Mouse (Mus musculus) R1 (cell line): ENCODE data around the gene Rbp3.

Experiments
- DNase-seq: peaks from one replicate; pipeline ENCODE4 v3.0.0-alpha.2; 2018; ENCODE audit warnings: low read depth, low spot score

Rbp3 gene

DNA sequence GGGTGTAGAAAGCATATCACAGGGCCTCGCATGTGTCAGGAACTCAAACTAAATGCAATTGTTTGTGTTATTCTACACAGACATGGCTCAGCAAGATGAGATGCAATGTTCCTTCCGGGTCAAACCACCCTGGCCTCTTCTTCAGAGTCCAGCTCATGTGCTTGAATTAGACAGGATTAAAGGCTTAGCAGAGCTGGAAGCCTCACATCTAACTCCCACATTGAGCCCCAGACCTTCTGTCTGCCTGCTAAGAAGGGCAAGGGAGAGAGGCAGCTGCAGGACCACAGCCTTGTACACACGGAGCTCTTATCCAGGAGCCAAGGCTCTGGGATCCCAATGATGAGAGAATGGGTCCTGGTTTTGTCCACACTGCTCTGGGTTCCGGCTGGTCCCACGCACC lies at the start of gene Rbp3:
Rbp3 (plus strand) TSS at position 243 of the 400 bp plus-strand sequence.
- no peak for DNase-seq

DNA sequence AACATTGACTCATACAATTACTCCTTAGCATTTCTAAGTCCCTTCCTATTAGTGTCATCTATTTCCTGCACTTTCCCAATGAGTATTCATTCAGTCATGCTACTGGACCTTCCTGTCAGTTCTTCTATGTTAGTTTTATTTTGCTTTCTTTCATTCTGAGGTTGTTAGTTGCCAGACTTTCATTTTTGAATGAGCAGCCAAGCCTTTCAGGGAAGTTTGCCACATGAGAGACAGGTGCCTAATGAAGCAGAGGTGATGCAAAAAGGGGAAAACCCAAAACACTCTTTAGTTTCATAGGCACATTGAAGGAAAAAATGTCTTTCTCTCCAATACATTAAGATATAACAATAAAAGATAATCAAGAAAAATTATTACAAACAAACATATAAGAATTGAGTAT lies 49.0 kb upstream of the Rbp3 start:
- no peak for DNase-seq

DNA sequence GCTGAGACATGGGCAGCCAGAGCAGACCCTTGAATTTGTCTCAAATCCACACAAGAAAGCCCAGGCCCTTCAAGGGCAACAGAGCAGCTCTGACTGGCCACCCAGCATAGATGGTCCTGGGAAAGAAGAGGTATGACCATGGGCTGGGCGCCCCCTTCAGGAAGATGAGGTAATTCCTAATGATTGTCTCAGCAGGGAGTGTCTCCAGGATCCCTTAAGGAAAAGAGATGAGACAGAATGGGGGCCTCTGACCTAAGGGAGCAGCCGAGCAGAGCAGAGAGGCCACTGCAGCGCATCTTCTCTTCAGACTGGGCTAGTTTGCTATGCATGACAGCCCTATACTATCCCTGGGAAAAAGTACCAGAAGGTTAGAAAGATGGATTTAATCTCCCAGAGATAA lies 40.1 kb upstream of the Rbp3 start:
- DNase-seq = peak; percentile 34

DNA sequence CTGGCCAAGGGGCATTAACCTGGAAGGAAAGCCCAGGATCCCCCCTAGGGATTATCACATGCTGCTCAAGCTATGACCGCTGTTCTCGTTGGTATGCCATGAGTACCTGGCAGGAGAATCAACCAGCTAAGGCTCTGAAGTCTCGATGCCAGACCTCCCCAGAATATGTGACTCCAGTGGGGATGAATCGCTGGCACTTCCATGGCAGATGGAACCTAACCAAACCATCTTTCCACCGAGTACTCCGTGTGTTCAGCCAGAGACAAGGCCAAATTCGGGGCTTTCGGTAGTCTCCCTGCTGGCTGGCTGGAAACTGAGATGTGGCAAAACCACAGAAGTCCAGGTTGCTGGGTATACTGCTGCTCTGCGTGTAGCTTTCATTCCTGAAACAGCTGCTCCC lies 39.6 kb upstream of the Rbp3 start:
- no peak for DNase-seq

DNA sequence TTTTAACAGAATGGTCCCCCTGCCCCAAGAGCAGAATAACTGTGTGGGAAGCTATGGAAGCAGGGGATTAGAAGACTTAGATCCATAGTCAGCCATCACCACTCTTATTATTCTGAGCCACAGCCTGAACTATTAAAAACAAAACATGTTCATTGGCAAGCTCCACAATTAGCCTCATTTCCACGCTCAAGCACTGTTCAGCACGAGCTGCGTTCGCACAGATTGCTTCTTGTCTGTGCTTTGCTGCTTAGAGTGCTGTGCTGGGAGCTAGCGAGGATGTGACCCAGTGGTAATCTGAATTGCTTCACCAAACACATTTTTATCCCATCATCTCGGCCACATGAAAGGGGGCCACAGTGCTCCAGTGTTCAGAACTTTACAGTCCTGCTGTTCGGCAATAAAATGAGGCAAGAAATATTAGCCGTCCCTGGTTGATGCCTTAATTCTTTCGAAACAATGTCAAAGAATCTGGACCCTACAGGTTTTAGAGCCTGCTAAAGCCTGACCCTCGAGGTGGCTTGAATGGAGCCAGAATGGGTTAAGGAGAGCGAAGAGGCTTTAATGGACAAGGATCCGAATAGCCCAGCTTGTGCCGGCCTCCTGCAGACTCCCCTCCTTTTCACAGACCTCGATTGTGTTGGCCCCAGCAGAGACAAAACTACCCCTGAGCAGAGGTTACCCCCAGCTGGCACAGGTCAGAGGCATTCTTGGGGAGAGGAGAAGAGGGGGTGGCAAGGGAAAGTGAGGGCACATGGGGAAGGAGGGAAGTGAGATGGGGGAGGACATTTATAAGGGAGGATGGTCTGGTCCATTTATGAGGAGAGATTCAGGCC lies 32.9 kb upstream of the Rbp3 start:
- no peak for DNase-seq

DNA sequence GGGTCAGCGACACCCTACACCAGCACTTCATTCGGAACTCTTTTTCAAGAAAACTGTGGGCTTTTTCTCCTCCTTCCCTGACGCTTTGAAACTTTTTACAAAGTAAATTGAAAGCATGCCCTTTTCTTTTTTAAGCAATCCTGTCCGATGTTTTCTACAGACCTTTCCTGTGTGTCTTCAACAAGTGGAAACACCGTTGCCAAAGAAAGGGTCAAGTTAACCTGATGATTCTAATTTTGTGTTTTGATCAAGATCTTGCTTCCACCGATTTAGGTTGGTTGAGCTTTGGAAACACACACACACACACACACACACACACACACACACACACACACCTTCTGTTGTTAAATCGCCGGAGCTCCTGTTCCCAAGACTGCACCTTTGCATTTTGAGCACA lies 31.0 kb upstream of the Rbp3 start:
- no peak for DNase-seq

DNA sequence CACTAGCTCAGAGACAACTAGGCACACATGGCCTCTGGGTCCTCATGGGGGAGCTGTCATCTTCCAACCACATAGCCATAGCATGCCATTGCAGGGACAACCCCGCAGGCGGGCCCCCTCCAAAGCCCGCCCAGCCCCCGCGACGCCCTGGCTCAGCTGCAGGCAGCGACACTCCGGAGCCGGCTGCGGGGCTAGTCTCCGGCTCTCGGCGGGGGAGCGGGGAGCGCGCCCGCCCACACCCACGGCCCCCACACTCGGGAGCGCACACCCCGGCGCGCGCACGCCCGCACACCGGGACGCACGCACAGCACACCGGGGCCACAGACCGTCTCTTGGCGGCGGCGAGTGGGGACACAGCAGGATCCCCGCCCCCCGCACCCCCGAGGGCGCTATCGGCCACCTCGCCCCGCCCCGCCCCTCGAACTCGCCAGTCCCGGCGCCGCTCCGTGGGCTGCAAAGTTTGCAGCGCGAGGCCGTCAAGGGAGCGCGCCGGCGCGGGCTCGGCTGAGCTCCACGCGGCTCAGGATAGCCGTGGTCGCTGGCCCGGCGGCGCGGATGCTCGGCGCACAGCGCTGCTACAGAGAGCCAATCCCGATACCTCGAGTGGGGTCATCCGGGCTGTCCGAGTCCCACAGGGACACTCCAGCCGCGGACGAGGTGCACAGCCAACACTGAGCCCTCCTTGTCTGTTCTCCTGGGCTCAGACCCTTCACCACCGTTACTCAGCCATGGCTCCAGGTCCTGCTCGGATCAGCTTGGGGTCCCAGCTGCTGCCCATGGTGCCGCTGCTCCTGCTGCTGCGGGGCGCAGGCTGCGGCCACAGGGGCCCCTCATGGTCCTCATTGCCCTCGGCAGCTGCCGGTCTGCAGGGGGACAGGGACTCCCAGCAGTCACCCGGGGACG lies 30.4 kb upstream of the Rbp3 start, which contains the start of gene Gdf10:
Gdf10 (plus strand) TSS at position 420 of the 903 bp plus-strand sequence.
- peak; percentile 40 for DNase-seq

DNA sequence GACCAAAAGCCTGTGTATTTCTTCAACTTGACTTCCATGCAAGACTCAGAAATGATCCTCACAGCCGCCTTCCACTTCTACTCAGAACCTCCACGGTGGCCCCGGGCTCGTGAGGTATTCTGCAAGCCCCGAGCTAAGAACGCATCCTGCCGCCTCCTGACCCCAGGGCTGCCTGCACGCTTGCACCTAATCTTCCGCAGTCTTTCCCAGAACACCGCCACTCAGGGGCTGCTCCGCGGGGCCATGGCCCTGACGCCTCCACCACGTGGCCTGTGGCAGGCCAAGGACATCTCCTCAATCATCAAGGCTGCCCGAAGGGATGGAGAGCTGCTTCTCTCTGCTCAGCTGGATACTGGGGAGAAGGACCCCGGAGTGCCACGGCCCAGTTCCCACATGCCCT lies 21.9 kb upstream of the Rbp3 start:
- no peak for DNase-seq

DNA sequence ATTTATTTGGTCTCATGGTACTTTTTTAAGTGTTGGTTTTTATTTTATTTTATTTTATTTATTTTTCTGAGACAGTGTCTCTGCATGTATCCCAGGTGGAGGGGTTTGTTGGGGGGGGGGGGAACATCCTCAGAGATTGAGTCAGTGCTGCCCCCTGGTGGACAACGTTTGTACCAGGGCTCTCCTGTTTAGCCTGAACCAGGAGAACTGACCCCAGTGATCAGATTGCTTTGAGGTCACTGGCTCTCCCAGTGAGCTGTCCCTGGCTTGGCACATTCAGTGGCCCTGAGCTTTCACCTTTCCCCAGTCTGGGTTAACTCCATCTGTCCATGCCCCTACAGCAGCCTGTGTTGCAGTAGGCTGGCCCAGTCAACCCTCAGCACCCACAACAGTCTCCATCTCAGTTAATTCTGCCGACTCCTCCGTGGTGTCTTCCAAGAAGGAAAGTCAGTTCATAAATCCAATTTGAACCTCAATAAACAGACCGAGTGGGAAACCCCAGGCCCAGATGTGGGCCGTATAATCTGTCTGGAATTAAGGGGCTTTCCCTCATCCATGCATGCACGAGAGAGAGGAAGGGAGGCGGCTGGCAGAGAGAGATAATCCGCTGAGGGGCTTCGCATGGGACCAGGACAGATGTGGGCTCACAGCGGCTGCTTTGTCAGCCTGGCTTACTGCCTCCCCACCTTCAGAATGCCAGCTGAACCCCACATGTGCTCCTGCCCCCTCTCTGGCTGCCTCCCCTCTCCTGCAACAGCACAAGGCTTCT lies 20.7 kb upstream of the Rbp3 start:
- peak; percentile 50 for DNase-seq

DNA sequence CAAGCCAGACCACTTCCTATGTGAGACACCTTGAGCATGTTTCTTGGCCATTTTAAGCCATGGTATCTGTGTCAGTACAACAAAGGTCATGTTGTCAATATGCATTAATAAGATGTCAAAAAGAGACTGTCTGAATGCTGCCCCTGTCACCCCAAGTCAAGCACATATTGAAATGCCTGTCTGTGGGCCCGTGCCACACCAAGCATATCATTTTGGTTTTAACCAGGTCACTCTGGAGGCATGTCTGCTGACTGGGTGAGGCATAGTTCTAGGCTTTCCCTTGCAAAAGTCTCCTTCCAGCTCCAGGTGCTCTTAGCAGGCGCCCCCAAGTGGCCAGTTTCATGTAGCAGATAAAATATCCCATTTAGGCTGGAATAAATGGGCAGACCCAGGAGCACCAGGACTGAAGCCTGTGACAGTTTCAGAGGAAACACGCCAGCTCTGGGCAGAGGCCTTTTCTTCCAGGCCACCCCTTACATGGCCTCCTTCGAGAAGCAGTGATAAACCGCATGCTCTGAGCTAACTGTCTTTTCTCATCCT lies 20.0 kb upstream of the Rbp3 start:
- DNase-seq = peak; percentile 65

DNA sequence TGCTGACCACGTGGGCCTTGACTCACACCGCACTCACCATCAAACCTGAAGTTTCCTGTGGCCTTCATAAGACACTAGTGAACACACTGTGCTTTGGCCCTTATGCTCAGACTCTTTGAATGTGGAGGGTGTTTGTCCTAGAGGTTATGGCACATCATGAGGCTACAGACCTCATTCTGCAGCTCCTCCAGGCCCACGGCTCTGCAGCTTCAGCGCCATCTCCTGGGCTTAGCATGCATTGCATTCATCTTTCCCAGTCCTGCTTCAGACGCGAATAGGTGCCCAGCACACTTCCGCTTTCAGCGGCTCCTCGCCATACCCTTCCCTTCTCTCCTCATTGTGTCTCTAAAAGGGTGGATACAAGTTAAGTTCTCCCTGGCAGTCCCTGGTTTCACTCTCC lies 14.7 kb upstream of the Rbp3 start:
- peak; percentile 26 for DNase-seq

DNA sequence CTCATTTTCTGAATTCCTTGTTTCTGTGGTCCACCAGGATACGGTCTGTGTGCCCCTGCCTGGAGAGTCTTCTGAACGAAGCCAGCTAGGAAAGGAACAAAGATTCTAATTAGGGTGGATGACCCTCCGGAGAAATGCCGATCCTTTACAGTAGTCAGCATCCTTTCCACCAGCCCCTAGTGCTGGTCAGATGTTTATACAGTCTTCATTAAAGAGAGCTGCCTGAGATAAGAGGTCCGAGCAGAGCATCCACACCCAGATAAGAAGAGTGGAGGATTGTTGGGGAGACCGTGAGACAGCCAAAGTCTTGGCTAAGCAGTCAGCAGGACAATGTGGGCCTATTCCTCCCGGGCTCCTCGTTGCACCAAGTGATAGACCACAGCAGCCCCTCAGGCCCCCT lies 13.1 kb upstream of the Rbp3 start, which contains the start of gene Gdf2:
Gdf2 (plus strand) TSS at position 301 of the 400 bp plus-strand sequence.
- DNase-seq = no peak

DNA sequence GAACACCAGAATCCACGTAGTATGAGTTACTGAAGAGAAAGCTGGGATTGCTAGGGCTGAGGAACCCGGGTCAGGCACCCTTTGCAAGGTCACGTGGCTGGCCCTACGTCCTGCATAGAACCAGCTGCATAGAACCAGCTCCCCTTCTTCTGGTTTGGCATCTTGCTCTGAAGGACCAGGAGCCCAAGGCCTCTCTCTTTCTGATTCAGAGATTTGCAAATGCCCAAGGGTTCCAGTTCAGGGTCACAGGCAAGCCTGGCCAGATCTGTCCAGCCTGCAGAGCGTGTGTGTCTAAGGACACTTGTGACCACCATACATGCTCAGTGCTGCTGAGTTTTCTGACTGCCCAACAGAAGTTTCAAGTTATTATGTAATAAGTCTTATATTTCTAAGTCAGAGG lies 11.6 kb upstream of the Rbp3 start:
- DNase-seq = no peak

DNA sequence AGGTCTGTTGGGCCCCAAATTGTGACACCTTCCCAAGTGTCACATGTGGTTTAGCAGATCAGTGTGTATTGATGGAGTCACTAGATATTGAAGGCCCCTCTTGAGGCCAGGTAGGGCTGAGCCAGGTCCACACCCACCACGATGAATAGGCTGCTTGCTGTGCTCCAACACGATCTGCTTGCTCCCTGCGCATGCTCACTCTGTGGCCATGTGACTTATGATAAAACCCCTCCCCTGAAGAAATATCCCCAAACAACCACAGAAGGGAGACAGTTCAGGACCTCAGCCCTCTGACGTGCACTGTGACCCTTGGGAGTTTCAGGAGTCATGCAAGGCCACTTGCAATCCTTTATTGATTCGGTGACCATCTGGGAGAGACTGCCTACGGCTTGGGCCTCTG lies 7.7 kb upstream of the Rbp3 start:
- DNase-seq = no peak

DNA sequence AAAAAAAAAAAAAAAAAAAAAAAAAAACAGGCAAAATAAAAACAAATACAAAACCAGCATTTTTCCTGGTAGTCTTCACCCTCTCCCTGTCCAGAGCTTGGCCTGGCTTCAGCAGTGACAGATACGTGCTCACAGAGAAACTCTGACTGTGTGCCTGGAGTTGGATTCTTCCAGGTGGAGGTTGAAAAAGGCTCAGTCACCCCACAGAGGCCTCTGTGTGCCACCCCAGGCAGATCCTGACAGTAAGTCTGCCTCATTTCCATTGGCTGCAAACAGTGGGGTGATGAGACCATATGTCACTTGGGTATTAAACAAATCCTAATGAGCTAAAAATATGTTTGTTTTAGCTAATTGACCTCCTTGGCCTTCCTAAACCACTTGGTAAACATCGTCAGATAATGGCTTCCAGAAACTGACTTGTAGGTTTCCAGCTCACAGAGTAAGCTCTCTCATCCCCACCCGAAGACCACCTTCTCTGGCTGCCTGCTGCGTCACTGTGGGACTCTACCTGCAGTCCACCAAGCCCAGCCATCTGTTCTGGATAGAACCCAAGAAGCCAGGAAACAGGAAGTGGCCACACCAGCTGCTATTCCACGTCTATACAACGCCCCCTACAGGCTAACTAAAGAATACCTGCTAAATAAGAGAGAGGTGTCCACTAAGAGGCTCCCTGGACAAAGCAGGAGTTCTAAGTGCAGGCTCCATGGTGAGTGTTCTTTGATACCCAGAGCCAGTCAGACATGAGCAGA lies 1.4 kb upstream of the Rbp3 start:
- DNase-seq = peak; percentile 15

DNA sequence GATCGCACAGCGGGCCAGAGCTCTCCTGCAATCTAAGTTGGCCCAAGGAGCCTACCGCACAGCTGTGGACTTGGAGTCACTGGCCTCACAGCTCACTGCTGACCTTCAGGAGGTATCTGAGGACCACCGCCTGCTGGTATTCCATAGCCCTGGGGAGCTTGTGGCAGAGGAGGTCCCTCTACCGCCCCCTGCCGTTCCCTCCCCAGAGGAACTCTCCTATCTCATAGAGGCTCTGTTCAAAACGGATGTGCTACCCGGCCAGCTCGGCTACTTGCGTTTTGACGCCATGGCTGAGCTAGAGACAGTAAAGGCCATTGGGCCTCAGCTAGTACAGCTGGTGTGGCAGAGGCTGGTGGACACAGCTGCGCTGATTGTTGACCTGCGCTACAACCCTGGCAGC lies 2.3 kb downstream of the Rbp3 start:
- DNase-seq = peak; percentile 69

DNA sequence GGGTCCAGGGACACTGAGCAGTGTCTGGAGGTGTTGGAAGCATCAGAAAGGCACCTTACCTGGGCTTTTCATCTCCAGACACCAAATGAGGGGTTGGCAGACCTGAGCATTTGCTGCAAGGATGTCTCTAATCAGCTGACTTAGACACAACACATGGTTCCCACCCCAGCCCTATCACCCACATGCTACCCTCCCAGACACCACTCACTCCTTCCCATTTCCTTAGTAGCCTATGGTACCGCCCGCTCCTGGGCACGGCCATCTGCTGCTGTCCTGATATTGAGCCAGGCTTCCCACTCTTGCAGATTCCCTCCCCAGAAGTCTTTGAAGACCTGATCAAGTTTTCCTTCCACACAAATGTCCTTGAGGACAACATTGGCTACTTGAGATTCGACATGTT lies 4.4 kb downstream of the Rbp3 start:
- DNase-seq = no peak

DNA sequence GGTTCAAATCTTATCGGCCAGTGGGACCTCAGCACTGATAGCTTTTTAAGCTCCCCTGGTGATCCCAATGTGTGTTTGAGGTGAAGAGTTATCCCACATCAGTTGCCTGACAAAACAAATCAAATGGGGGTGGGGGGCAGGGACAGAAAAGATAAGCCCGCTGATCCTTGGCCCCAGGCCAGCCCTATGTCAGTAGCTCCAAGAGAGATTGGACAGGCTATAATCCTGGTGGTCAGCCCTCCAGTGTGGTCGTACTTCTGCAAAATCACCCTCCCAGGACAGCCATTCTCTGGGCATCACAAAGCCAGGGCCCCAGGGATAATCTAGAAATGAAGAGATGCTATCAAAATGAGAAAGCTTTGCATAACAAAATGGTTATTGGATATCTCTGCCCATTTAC lies 5.0 kb downstream of the Rbp3 start:
- DNase-seq = no peak

DNA sequence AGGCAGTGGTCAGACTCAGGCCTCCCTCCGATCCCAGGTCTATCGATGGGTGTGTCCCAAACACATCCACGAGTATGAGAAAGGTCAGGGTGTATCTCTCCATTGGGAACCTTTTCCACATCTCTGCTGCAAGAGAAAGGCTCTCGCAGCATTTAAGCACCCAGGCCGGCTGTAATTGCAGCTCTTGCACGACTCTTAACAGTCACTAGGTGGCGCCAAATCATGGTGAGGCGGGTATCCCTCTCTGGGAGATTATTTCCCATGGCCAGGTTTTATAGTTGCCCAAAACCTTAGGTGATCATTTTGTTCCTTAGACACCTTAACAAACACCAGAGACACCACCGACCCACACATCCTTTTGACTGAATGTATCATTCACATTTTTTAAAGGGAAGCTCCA lies 5.5 kb downstream of the Rbp3 start:
- DNase-seq = peak; percentile 63

DNA sequence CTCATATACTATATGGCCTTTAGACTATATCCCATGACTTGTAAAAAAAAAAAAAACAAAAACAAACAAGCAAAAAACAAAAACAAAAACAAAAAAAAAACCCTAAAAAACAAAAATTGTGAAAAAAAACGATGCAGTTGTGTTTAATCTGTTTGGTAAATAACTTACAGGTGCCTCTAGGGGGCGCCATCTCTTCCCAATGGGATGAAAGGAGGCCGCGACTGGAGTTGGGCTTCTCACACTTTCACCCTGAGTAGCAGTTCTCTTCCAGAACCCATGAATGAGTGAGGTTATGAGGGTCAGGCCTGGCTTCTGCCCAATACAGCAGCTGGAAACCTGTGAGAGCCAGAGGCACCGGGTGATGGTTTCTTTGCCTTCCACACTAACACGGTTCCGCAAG lies 11.9 kb downstream of the Rbp3 start:
- peak; percentile 69 for DNase-seq

DNA sequence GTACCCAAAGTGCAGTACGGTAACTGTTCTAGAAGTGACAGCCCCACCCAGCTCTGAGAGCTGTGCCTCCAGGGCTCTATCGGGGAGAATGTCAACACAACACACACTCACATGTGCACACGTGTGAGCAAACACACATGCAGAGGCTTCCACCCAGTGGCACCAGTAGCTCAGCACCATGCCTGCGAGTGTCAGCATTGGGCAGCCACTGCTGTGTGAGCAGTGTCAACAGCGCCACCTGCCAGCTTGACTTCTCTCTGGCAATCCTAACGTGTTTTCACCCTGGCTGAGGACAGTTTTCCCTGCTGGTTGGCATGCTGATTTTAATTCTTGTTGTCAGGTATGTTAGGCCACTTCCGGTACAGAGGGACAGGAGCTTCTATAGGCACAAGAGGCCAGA lies 18.9 kb downstream of the Rbp3 start:
- no peak for DNase-seq
